Mouse (Mus musculus) heart, postnatal 25 days (tissue): Measurements from ENCODE around the gene Rarb. TPM values are rescaled to one million over a fixed set of nuclear protein-coding genes. Genes with fewer than 3 reads are reported as not detected.
A peak's percentile ranks its signal among the peaks of the same experiment; 100 is the strongest.

Experiments
- DNase-seq: peaks from one replicate; pipeline ENCODE4 v3.0.0; 2022; ENCODE audit warnings: low spot score
- intact Hi-C: fragments of 180-260 bp; cut with DNase I; formaldehyde crosslinking; loops from one replicate; pipeline ENCODE4 v1.15.1; 2025
- total RNA-seq, 2 experiments: library from RNA; stranded (reverse); gene quantifications; 2 replicates each; pipeline ENCODE4 v1.2.3; 2021

The Rarb gene
- total RNA-seq, 2 experiments from 2014 or later = 18.7 to 18.8 TPM

GRCm38 (mm10) chr14:16737781-16738180, 81.2 kb downstream of the Rarb start:
- intact Hi-C loops = no loop called here
- DNase-seq = no peak

- DNase-seq = no peak
- intact Hi-C loops = no loop called here
Measured at GRCm38 (mm10) chr14:16735331-16736012, 83.5 kb downstream of the Rarb start.

GRCm38 (mm10) chr14:16733595-16734298, 85.2 kb downstream of the Rarb start:
- DNase-seq = no peak
- intact Hi-C loops = no loop called here

GRCm38 (mm10) chr14:16732054-16732453, 86.9 kb downstream of the Rarb start:
- DNase-seq = no peak
- intact Hi-C loops = no loop called here

- intact Hi-C loops = no loop called here
- DNase-seq = no peak
Measured at GRCm38 (mm10) chr14:16728175-16728838, 90.6 kb downstream of the Rarb start.

- intact Hi-C loops = no loop called here
- DNase-seq = no peak
Measured at GRCm38 (mm10) chr14:16723991-16724390, 95.0 kb downstream of the Rarb start.

- no peak for DNase-seq
- intact Hi-C loops = no loop called here
Measured at GRCm38 (mm10) chr14:16717821-16718220, 101.1 kb downstream of the Rarb start.

- intact Hi-C loops = no loop called here
- no peak for DNase-seq
Measured at GRCm38 (mm10) chr14:16714344-16714955, 104.5 kb downstream of the Rarb start.

- intact Hi-C loops = no loop called here
- no peak for DNase-seq
Measured at GRCm38 (mm10) chr14:16713773-16714172, 105.2 kb downstream of the Rarb start.

GRCm38 (mm10) chr14:16699228-16699627, 119.7 kb downstream of the Rarb start:
- DNase-seq = no peak
- intact Hi-C loops = no loop called here

GRCm38 (mm10) chr14:16695453-16696120, 123.4 kb downstream of the Rarb start:
- DNase-seq = peak; percentile 7
- intact Hi-C loops = no loop called here

GRCm38 (mm10) chr14:16678335-16678734, 140.6 kb downstream of the Rarb start:
- intact Hi-C loops = no loop called here

GRCm38 (mm10) chr14:16677081-16677480, 141.9 kb downstream of the Rarb start:
- intact Hi-C loops = no loop called here
- no peak for DNase-seq

More at GRCm38 (mm10) chr14:16678335-16678734, 140.6 kb downstream of the Rarb start:
- no peak for DNase-seq

GRCm38 (mm10) chr14:16670571-16670970, 148.4 kb downstream of the Rarb start:
- intact Hi-C loops = no loop called here
- no peak for DNase-seq

- intact Hi-C loops = no loop called here
- DNase-seq = no peak
Measured at GRCm38 (mm10) chr14:16639153-16639943, 179.6 kb downstream of the Rarb start.

- no peak for DNase-seq
- intact Hi-C loops = no loop called here
Measured at GRCm38 (mm10) chr14:16613975-16614374, 205.0 kb downstream of the Rarb start.

- intact Hi-C loops = no loop called here
- DNase-seq = no peak
Measured at GRCm38 (mm10) chr14:16605480-16605879, 213.5 kb downstream of the Rarb start.

GRCm38 (mm10) chr14:16604469-16605064, 214.4 kb downstream of the Rarb start:
- intact Hi-C loops = no loop called here
- DNase-seq = no peak

GRCm38 (mm10) chr14:16603040-16603590, 215.8 kb downstream of the Rarb start:
- no peak for DNase-seq
- intact Hi-C loops = no loop called here
